Mouse (Mus musculus): Measurements from ENCODE around the gene Cyth1. TPM values are rescaled to one million over a fixed set of nuclear protein-coding genes. Genes with fewer than 3 reads are reported as not detected.

The Cyth1 gene
- total and polyA plus RNA-seq, 3 experiments, result 49.7 to 108 (median 79.7) TPM

DNA sequence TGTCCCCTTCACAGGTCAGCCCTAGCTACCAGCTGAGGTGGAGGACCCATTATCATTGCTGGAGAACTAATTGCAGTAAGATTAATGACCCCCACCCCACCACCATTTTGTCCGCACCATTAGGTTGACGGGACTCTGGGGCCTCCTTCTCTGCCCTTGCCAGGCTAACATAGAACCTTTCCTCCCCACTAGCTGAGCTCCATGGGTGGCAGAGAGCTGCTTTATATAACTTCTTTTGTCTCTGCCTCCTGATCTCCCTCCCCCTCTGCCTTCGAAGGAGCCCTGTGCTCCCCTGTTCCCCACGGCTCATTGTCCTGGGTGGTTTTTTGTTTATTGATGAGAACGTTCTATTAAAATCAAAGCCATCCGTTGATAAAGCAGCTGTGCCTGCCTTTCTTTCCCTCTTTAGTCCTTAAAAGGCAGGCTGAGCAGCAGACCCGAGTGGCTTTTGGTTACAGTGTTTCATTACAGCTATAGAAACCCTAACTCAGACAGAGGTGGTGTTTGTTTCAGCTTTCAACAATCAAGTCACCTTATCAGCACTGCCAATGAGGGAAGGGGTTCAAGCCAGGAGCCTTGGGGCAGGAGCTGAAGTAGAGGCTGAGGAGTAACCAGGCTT is 105.7 kb downstream of the Cyth1 start:
- dilution Hi-C loops (cut with MboI; ENCODE audit: extremely low pct_ligation_motif_present, extremely low pct_unique_long_range_greater_than_20kb, low sequenced_read_pairs), result no loop called here
- in situ Hi-C loops (cut with MboI; ENCODE audit: low pct_ligation_motif_present, low pct_unique_long_range_greater_than_20kb, low sequenced_read_pairs), result no loop called here
- H3K27ac ChIP-seq (ENCODE audit: insufficient read depth, low read depth), result no peak overlapping the region

DNA sequence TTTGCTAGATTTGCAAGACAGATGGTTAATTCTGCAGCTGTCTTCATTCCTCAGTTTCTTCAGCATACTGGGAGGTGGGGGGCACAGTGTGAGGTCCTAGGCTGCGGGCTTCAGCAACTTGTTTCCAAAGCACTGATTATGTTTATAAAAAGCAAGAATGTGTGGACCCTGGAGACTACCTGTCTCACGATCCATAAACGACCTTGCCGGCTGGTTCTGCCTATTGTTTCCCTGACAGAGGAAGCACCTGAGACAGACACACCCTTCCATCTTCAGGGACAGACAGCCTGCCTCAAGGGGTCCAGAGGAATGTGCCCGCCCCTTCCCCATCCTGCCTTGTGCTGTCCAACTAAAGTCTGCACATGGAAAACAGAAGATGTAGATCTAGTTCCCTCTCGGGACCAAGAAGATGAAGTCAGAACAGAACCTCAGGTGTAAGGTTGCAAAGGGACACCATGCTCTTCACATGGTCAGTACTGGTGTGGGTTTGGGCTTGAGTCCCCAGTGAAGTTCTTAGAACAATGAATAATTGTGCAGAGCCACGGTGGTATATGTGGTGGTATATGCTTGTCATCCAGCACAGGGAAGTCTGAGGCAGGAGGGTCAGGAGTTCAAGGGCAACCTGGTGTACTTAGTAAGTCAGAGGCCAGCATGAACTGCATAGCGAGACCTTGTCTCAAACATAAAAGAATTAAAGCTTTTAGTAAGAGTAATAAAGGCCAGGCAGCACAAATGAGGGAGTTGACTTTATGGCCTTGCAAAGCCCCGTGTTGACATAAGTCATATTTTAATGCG is 107.4 kb downstream of the Cyth1 start:
- Histone ChIP-seq H3K27ac (ENCODE audit: insufficient read depth, low read depth) (no peak overlapping the region), H3K36me3 (replicated peaks in 1 of 2; ENCODE audit: control insufficient read depth in 1 of 2, insufficient read depth in 1 of 2, low read length in 1 of 2) (no peaks in the 10 kb centered on the region), H3K4me1 (ENCODE audit: control insufficient read depth in 1 of 2, insufficient read depth in 2 of 2) (peaks cover 8 to 14% of the 10 kb centered on the region in 2 experiments), H3K4me2 (ENCODE audit: insufficient read depth, low read depth, poor library complexity, severe bottlenecking) (no peak overlapping the region), H3K4me3 (replicated peaks in 1 of 3; ENCODE audit: low read depth in 2 of 3, low read length in 2 of 3, poor library complexity in 1 of 3) (no peak overlapping the region), H3K27me3 (replicated peaks) (no peaks in the 10 kb centered on the region), H3K79me2 (replicated peaks; ENCODE audit: control insufficient read depth, extremely low read depth, insufficient read depth, poor library complexity, severe bottlenecking) (no peaks in the 10 kb centered on the region), H3K9ac (ENCODE audit: insufficient read depth, low read depth) (no peak overlapping the region), H3K9me3 (replicated peaks; ENCODE audit: low read length) (peaks cover 11% of the 10 kb centered on the region)
- TF ChIP-seq GABPA (IDR thresholded peaks at IDR 0.05; ENCODE audit: insufficient replicate concordance, low read depth, low read length) (no peak), ZKSCAN1 (IDR thresholded peaks at IDR 0.05; ENCODE audit: borderline replicate concordance, low read depth, low read length) (no peak), POLR2AphosphoS2 (IDR thresholded peaks at IDR 0.05; ENCODE audit: low read depth, low read length) (no peak), RCOR1 (conservative IDR thresholded peaks at IDR 0.05; ENCODE audit: low read depth, low read length) (no peak), NELFE (IDR thresholded peaks at IDR 0.05; ENCODE audit: low read depth, low read length) (no peak), MAFK (IDR thresholded peaks at IDR 0.05; ENCODE audit: insufficient replicate concordance, low read length) (no peak), POLR2A (IDR thresholded peaks at IDR 0.05; ENCODE audit: low read depth, low read length) (no peak), NRF1 (IDR thresholded peaks at IDR 0.05; ENCODE audit: low read depth, low read length) (no peak), RAD21 (IDR thresholded peaks at IDR 0.05; ENCODE audit: low read depth, low read length) (no peak), MAZ (IDR thresholded peaks at IDR 0.05; ENCODE audit: low read depth, low read length) (no peak), USF1 (IDR thresholded peaks at IDR 0.05; ENCODE audit: low read depth, low read length) (no peak), MXI1 (IDR thresholded peaks at IDR 0.05; ENCODE audit: low read depth, low read length) (no peak), ZMIZ1 (IDR thresholded peaks at IDR 0.05; ENCODE audit: low read depth, low read length) (no peak), CHD1 (IDR thresholded peaks at IDR 0.05; ENCODE audit: low read depth, low read length) (no peak), MAX (IDR thresholded peaks at IDR 0.05; ENCODE audit: low read length) (no peak), PAX5 (IDR thresholded peaks at IDR 0.05; ENCODE audit: low read length) (no peak), IRF4 (IDR thresholded peaks at IDR 0.05; ENCODE audit: low read depth, low read length) (no peak), KAT2A (IDR thresholded peaks at IDR 0.05; ENCODE audit: insufficient replicate concordance, low read length) (no peak)
- dilution Hi-C loops (cut with MboI; ENCODE audit: extremely low pct_ligation_motif_present, extremely low pct_unique_long_range_greater_than_20kb, low sequenced_read_pairs), result no loop called here
- in situ Hi-C loops (cut with MboI; ENCODE audit: low pct_ligation_motif_present, low pct_unique_long_range_greater_than_20kb, low sequenced_read_pairs), result no loop called here
- DNase-seq (ENCODE audit: extremely low read depth), result no peak

More for the DNA sequence above, 105.7 kb downstream of the Cyth1 start:
- Histone ChIP-seq H3K27me3 (replicated peaks) (no peaks in the 10 kb centered on the region), H3K9ac (ENCODE audit: insufficient read depth, low read depth) (no peak overlapping the region), H3K4me3 (replicated peaks in 1 of 3; ENCODE audit: low read depth in 2 of 3, low read length in 2 of 3, poor library complexity in 1 of 3) (no peak overlapping the region), H3K79me2 (replicated peaks; ENCODE audit: control insufficient read depth, extremely low read depth, insufficient read depth, poor library complexity, severe bottlenecking) (no peaks in the 10 kb centered on the region), H3K4me2 (ENCODE audit: insufficient read depth, low read depth, poor library complexity, severe bottlenecking) (no peak overlapping the region), H3K36me3 (replicated peaks in 1 of 2; ENCODE audit: control insufficient read depth in 1 of 2, insufficient read depth in 1 of 2, low read length in 1 of 2) (peaks cover 0 to 4% of the 10 kb centered on the region in 2 experiments), H3K9me3 (replicated peaks; ENCODE audit: low read length) (peaks cover 11% of the 10 kb centered on the region), H3K4me1 (ENCODE audit: control insufficient read depth in 1 of 2, insufficient read depth in 2 of 2) (peaks cover 18 to 21% of the 10 kb centered on the region in 2 experiments)
- DNase-seq (ENCODE audit: extremely low read depth), result no peak
- TF ChIP-seq EP300 (IDR thresholded peaks at IDR 0.05; ENCODE audit: low read length) (no peak), TCF12 (IDR thresholded peaks at IDR 0.05; ENCODE audit: low read depth, low read length) (no peak), JUN (IDR thresholded peaks at IDR 0.05; ENCODE audit: insufficient read depth, low read depth, low read length) (no peak), CHD1 (IDR thresholded peaks at IDR 0.05; ENCODE audit: low read depth, low read length) (no peak), MAFK (IDR thresholded peaks at IDR 0.05; ENCODE audit: insufficient replicate concordance, low read length) (no peak), MEF2A (IDR thresholded peaks at IDR 0.05; ENCODE audit: borderline replicate concordance, low read depth, low read length) (no peak), USF2 (conservative IDR thresholded peaks at IDR 0.05; ENCODE audit: low read depth, low read length) (no peak), MAZ (IDR thresholded peaks at IDR 0.05; ENCODE audit: low read depth, low read length) (no peak), PAX5 (IDR thresholded peaks at IDR 0.05; ENCODE audit: low read length) (no peak), CHD2 (IDR thresholded peaks at IDR 0.05; ENCODE audit: low read length) (no peak), BHLHE40 (IDR thresholded peaks at IDR 0.05; ENCODE audit: low read depth, low read length) (no peak), ETS1 (conservative IDR thresholded peaks at IDR 0.05; ENCODE audit: low read depth, low read length) (no peak), MYC (IDR thresholded peaks at IDR 0.05; ENCODE audit: low read depth, low read length) (no peak), USF1 (IDR thresholded peaks at IDR 0.05; ENCODE audit: low read depth, low read length) (no peak), CTCF (conservative IDR thresholded peaks at IDR 0.05 in 1 of 2, IDR thresholded peaks at IDR 0.05 in 1 of 2; ENCODE audit: low read depth in 2 of 2, low read length in 2 of 2) (no peak), POLR2A (IDR thresholded peaks at IDR 0.05; ENCODE audit: low read depth, low read length) (no peak)
